Mouse (Mus musculus): ENCODE data around the gene Gpt2. TPM values are rescaled to one million over a fixed set of nuclear protein-coding genes. Genes with fewer than 3 reads are reported as not detected.

Gene Gpt2
- total RNA-seq (2021), result 10 to 100 TPM; 62.7 to 70.0 TPM
- long read RNA-seq, experiment 1, transcript Gpt2-201 (12 exons, 3,639 nt), result major isoform, 93 of 109 reads
- long read RNA-seq, experiment 1, partial matches to known transcripts, result 5 of 109 reads
- long read RNA-seq, experiment 1, other reads (novel, unspliced or antisense), result 10 of 109 reads
- long read RNA-seq, experiment 2, transcript Gpt2-201 (12 exons, 3,639 nt), result major isoform, 75 of 94 reads
- long read RNA-seq, experiment 2, partial matches to known transcripts, result 8 of 94 reads
- long read RNA-seq, experiment 2, other reads (novel, unspliced or antisense), result 11 of 94 reads

DNA sequence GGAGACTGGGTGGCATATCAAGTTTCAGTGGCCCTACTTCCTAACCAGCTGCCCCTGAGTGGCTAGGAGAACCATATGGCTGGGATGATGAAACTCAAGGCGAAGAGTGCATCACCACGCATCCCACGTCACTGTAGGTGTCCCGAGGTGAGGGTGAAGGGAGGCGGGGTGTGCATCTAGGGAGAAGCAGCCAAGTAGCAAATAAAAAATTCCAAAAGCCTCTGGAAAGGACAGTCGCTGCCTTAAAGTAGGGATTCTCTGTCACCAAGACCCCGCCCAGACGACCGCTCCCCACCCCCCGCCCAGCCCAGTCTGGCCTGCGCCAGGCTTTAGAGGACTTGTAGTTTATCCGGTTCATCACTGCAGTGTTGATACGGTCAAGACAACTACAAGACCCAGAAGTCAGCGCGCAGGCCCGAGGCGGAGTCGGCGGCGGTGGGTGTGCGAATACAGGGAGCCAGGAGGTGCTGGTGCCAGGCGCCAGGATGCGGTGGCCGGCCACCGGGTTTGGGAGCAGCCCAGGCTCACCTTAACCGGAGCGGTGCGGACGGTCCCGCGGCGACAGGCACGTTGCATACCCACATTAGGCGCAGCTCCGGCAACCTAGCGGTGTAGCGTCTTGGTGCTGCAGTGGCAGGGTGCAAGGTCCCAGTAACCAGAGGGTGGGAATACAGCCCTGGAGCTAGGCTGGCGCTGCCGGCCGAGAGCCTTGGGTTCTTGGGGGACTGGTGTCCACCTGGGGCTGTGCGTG is at the start of gene Gpt2:
Gene Gpt2 (plus strand): TSS at position 452 of the 751 bp plus-strand sequence.
- intact Hi-C loops (cut with DNase I), result loop anchor here (1.0 kb wide), 1 partner anchor 25 kb away; no protein-coding TSS in a partner anchor

DNA sequence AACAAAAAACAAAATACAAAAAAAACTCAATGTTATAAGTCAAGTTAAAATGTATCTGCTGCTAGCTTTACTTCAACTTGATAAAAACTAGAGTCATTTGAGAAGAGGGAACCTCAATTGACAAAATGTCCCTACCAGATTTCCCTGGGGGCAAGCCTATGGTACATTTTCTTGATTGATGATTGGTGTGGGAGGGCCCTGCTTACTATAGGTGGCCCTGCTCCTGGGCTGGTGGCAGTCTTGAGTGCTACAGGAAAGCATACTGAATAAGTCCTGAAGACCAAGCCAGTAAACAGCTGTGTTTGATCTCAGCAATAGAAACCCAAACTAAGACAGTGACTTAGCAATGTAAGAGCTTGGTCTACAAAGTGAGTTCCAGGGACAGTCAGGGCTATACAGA is 48.3 kb upstream of the Gpt2 start:
- Histone ChIP-seq H3K27ac (no peak overlapping the region), H3K4me3 (no peak overlapping the region)
- no peak for TF ChIP-seq CTCF (IDR thresholded peaks at IDR 0.05)
- no peak for DNase-seq (ENCODE audit: extremely low spot score in 1 of 2, low spot score in 2 of 2)
- intact Hi-C loops (cut with DNase I), result no loop called here

More for the DNA sequence above, at the start of gene Gpt2:
- peak within 1 kb of the TSS; percentile 58 for H3K4me3 ChIP-seq
- peak within 1 kb of the TSS; percentile 96 for H3K27ac ChIP-seq
- TF ChIP-seq CTCF (IDR thresholded peaks at IDR 0.05), result no peak; the same call in 1 of the 2 replicates
- peak; percentile 93 to 95 for DNase-seq (ENCODE audit: extremely low spot score in 1 of 2, low spot score in 2 of 2)

DNA sequence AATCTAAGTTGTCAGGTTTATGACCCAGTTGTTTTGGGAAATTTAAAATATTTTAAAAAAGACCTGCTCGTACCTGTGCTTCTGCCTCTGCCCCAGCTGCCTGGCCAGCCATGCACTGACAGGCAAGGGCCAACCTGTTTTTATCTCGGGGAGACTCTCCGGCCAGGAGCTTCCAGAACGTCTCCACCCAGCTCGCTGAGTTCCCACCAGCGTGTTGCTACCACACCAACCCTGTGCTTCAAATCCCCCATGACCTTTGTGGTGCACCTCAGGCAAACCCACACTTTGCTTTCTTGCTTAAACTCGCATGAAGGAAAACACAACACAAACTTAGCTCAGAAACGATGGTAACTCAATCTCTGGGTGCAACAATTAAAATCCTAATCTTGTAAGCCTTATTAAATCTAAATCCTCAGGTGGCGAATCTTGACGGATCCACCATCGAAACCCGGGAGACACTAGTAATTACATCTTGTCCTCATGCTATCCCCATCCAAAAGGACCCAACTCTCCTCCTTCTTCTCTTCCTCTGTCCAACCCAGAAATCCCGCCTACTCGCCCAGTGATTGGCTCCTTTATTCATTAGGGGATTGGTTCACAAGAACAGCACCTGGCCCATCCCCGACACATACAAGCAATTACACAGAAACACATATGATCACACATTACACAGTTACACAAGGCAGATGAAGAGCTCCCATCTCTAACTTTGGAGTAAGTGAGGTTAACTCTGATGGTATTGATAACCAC is 46.3 kb upstream of the Gpt2 start:
- Histone ChIP-seq H3K27ac (no peak overlapping the region), H3K4me3 (no peak overlapping the region)
- intact Hi-C loops (cut with DNase I), result no loop called here
- DNase-seq (ENCODE audit: extremely low spot score in 1 of 2, low spot score in 2 of 2), result no peak
- TF ChIP-seq CTCF (IDR thresholded peaks at IDR 0.05), result no peak

DNA sequence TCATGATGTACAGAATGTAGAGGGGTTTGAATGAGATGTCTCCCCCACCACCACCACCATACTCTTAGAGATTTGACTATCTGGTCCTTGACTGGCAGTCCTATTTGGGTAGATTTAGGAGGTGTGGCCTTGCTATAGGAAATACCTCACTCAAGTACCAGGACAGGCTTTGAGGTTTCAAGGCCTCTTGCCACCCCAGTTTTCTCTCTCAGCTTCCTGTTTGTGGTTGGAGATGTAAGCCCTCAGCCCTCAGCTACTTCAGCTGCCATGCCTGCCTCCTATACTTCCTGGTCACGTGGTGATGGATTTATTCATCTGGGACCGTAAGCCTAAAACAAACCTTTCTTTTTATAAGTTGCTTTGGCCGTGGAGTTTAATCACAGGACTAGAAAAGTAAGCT is 42.0 kb upstream of the Gpt2 start:
- H3K27ac ChIP-seq, result no peak overlapping the region
- no peak for DNase-seq (ENCODE audit: extremely low spot score in 1 of 2, low spot score in 2 of 2)
- intact Hi-C loops (cut with DNase I), result loop anchor here (10.0 kb wide), 1 partner anchor 1454 kb away; no protein-coding TSS in a partner anchor
- no peak overlapping the region for H3K4me3 ChIP-seq
- no peak for TF ChIP-seq CTCF (IDR thresholded peaks at IDR 0.05)

DNA sequence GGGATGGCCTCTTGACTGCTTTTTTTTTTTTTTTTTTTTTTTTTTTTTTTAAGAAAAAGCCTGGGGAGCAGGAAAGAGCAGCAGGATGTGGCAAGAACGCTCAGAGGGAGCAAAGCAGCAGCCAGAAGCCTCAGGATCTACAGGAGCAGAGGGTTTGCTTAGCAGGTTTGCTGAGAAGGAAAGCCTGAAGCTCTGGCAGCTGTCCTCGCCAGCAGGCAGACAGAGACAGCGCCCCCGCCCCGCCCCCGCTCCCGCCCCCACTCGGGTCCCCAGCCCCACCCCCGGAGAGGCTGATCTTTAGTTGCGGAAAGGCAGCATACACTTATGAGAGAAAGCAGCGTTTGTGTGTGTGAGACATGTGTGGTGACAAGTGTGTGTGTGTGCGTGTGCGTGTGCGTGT is 40.0 kb upstream of the Gpt2 start:
- intact Hi-C loops (cut with DNase I), result loop anchor here (2.0 to 10.0 kb wide), 2 partner anchors 20 to 1452 kb away; partner anchors contain the start of gene 4921524J17Rik
- DNase-seq (ENCODE audit: extremely low spot score in 1 of 2, low spot score in 2 of 2), result no peak
- H3K4me3 ChIP-seq, result no peak overlapping the region
- H3K27ac ChIP-seq, result no peak overlapping the region
- TF ChIP-seq CTCF (IDR thresholded peaks at IDR 0.05), result no peak

DNA sequence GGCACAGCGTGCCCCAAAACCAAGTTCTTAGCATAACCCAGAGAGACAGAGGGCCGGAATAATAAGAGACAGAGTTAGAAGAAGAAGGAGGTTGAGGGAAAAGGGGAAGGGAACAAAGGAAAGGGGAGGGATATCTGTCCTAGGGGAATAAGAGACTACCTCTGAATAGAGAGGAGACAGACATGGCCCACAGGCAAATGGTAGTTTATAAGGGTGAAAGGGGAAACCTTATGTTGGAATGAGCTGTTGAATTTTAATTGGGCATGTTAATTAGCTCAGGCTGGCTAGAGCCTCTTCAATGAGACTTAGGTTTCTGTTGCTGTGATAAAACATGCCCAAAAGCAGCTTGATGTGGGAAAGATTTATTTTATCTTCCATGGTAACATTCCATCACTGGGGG is 39.1 kb upstream of the Gpt2 start:
- Histone ChIP-seq H3K4me3 (no peak overlapping the region), H3K27ac (no peak overlapping the region)
- intact Hi-C loops (cut with DNase I), result loop anchor here (2.0 to 10.0 kb wide), 2 partner anchors 20 to 1452 kb away; partner anchors contain the start of gene 4921524J17Rik
- TF ChIP-seq CTCF (IDR thresholded peaks at IDR 0.05), result no peak
- DNase-seq (ENCODE audit: extremely low spot score in 1 of 2, low spot score in 2 of 2), result no peak

DNA sequence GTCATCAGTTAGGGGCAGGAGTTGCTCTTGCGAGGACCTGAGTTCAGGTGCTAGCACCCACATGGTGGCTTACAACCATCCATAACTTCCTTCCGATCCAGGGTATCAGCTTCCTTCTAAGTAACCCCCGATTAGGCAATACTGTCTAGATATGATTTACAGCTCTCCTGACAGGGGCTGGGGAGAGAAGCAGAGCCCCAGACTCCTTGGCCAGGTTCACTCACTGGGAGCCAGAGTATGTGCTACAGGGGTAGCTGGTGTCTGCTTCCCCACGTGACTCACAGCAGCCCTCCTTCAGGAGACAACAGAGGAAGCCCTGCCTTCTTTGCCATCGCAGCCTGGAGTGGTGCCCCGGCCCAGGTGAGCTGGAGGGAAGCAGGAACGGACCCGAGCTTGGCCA is 37.6 kb upstream of the Gpt2 start:
- no peak overlapping the region for H3K4me3 ChIP-seq
- no peak overlapping the region for H3K27ac ChIP-seq
- no peak for TF ChIP-seq CTCF (IDR thresholded peaks at IDR 0.05)
- intact Hi-C loops (cut with DNase I), result loop anchor here (5.0 to 10.0 kb wide), 2 partner anchors 1133 to 1450 kb away; no protein-coding TSS in a partner anchor
- no peak for DNase-seq (ENCODE audit: extremely low spot score in 1 of 2, low spot score in 2 of 2)

DNA sequence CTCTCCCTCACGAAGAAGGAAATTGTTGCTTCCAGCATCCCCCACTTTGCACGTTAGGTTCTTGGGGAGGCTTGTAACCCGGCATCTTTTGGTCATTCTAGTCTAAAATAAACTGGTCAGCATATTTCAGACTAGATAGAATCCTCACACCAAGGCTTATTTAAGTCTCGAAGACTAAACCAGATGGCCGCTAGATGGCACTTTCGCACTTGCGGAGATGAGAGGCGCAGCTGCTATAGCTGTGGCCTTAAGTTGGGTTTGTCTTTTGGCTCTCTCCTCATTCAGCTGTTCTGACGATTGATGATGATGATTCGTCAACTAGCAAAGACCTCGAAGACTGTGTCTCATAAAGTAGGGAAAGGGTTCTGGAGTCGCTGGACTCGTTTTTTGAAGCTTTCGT is 35.8 kb upstream of the Gpt2 start:
- intact Hi-C loops (cut with DNase I), result loop anchor here (2.0 to 10.0 kb wide), 4 partner anchors 70 to 1448 kb away; no protein-coding TSS in a partner anchor
- Histone ChIP-seq H3K27ac (no peak overlapping the region), H3K4me3 (no peak overlapping the region)
- peak; percentile 45 to 60 for DNase-seq (ENCODE audit: extremely low spot score in 1 of 2, low spot score in 2 of 2)
- TF ChIP-seq CTCF (IDR thresholded peaks at IDR 0.05), result peak; percentile 74

DNA sequence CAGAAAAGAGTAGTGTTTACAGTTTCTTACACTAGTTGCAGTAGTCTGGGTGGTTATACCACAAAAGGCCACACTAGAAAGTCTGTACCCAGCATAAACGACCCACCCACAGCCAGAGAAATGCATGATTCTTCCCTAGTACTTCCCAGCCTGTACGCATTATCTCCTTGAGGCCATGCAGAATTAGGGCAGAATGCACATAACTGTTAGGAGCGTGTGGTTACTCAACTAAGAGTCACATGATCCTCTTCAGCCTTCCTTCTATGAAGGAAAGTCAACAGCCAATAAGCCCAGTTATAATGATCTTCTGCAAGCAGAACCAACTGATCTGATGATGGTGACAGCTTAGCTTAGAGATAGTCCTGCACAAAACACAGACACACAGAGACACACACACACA is 32.8 kb upstream of the Gpt2 start:
- H3K4me3 ChIP-seq, result no peak overlapping the region
- intact Hi-C loops (cut with DNase I), result loop anchor here (5.0 to 10.0 kb wide), 2 partner anchors 1128 to 1445 kb away; no protein-coding TSS in a partner anchor
- no peak overlapping the region for H3K27ac ChIP-seq

DNA sequence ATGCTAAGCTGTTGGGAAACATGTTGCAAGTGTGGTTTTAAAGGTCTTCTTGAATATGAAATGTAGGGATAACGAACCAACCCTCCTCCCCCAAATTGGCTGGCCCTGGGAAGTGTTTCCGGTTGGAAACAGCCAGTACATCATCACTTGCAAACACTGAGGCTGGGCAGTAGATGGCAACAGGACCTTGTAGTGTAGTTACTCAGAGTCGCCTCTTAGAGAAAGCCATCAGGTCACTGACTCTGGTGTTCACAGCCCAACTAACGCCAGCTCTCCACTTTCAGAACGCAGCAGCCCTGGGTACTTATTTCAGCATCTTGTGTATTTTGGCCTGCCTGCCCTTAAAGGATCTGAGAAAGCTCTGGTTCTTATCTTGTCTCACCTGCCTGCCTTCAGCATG is 31.6 kb upstream of the Gpt2 start:
- peak; percentile 45 for TF ChIP-seq CTCF (IDR thresholded peaks at IDR 0.05)
- H3K27ac ChIP-seq, result no peak overlapping the region
- H3K4me3 ChIP-seq, result no peak overlapping the region
- intact Hi-C loops (cut with DNase I), result no loop called here
- no peak for DNase-seq (ENCODE audit: extremely low spot score in 1 of 2, low spot score in 2 of 2)

More for the DNA sequence above, 32.8 kb upstream of the Gpt2 start:
- DNase-seq (ENCODE audit: extremely low spot score in 1 of 2, low spot score in 2 of 2), result no peak
- TF ChIP-seq CTCF (IDR thresholded peaks at IDR 0.05), result no peak

DNA sequence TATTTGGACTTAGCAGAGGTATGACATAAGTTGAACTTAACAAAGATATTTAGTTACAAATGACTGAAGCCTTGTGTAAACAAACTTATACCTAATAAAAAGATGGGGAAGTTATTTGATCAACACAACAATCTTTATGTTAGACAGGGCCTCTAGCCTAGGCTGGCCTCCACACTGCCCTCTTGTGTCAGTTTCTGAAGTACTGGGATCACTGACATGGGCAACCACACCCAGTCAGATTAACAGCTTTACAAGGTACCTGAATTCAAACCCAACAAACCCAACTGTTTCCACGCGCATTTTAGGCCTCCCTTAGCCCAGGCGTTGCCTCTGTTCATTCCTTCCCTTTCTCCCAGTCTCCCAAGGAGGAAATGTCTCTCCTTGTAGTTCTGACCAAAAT is 31.0 kb upstream of the Gpt2 start:
- peak; percentile 48 for TF ChIP-seq CTCF (IDR thresholded peaks at IDR 0.05)
- intact Hi-C loops (cut with DNase I), result no loop called here
- H3K4me3 ChIP-seq, result no peak overlapping the region
- no peak overlapping the region for H3K27ac ChIP-seq
- DNase-seq (ENCODE audit: extremely low spot score in 1 of 2, low spot score in 2 of 2), result no peak

Data from left cerebral cortex, adult 2 months (tissue).